Mouse (Mus musculus): ENCODE data around the gene Tmem212.

Tmem212 gene

DNA sequence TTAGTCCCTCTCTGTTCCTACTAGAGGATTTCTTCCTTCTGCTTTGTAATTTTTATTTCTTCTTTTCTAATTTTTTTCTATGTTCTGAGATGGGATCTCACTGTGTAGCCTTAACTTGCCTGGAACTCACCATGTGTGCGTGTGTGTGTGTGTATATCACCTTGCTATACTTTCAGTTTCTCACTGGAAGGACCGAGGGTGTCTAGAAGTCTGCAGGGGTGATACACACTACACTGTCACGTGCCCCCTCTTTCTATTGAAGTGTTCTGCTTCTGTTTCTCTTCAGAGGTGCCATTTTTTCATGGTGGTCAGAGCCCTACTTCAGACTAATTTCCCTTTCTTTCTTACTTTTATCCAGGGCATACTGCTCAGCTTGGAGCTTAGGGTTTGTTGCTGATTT lies 56.4 kb downstream of the Tmem212 start:
- DNase-seq, result no peak

DNA sequence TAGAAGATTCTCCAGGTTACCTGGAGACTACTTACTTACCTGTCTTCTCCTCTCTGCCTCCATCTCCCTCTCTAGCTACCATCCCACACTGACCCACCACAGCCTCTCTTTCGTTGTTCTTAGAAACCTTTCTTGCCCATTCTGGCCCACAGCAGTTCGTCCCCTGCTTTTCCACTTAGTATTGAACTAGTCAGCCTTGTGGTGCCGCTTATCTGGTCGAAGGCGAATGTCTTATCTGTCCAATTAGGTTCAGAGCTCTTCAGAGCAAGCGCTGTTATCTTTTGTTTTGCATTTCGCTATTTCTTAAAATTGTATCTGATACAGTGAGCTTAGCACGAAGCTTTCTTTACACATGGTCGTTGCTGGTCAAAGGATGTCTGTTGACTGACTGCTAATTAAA lies 56.9 kb downstream of the Tmem212 start:
- DNase-seq, result no peak

DNA sequence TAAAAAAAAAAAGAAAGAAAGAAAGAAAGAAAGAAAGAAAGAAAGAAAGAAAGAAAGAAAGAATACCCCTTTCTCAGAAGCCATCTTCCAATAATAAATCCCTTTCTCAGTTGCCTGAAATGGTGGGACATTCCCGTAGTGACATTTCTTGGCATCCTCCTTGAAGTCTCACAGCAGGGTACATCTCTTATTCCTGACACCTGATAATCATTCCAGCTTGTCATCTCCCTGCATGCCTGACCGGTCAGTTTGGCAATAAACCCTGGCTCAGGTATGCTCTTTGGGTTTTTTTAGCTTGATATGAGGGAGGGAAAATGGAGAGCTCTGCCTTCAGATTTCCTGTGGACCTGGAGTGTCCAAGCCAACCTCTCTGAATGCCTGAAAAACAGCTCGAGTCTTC lies 59.9 kb downstream of the Tmem212 start:
- DNase-seq, result no peak

DNA sequence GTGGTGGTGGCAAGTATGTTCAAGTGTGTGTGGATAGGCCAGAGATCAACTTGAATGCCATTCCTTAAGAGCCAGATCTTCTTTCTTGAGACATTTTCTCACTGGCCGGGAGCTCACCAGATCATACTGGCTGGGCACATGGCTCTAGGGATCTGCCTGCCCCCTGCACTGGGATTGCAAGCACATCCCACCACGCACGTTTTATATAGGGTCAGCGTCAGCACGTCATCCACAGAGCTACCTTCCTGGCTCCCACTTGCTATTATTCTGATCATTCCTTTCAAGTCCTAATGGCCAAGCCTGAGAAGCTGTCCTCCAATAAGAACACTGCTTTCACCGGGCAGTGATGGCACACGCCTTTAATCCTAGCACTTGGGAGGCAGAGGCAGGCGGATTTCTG lies 60.4 kb downstream of the Tmem212 start:
- DNase-seq, result no peak

DNA sequence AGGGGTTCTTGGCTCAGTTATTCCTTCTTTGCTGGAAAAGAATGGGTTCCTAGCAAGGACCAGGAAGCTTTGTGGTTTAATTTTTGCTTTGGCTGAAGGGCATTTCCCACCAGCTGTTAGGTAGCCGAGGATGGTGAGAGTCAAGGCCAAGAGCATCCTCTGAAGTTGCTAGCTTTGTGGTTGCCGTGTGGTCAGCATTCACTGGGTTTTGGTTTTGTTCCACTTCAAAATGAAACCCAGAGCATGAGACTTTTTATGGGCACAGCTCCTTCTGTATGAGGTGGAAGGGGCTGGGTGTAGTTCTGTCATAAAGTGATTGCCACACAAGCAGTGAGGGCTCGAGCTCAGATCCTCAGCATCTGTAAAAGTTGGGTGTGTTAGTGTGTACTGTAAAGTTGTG lies 67.4 kb downstream of the Tmem212 start:
- no peak for DNase-seq

DNA sequence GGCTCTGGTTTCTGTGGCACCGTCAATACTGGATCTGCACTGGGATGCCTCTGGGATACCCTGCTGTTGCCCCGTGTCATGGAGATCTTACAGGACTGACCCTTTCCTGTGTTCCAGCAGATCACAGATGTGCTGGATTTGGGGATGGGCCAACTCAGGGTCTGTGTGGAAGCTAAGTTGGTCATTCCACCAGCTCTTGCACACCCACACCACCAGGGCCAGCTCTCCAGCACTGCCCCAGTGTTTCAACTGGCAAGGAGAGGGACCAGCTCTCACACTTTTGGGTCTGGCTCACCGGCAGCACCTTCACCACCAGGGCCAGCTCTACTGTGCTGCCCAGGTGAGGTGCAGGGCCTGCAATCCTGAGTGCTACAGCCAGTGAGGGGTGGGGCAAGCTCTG lies 68.9 kb downstream of the Tmem212 start:
- no peak for DNase-seq

DNA sequence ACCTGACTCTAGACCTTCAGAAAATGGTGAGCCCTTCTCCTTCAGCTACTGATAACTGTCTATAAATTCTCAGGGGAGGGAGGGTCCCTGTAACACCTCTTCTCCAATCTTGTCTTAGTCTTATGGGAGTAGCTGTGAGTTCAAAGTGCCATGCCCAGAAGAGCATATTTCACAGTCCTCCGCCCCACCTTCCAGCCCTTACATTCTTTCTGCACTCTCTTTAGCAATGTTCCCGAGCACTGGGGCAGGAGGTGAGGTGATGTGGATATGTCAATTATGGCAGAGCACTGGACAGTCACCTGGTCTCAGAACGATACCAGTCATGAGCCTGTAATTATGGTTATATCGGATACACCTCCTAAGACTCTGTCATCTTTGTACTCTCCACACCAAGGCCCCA lies 70.2 kb downstream of the Tmem212 start:
- DNase-seq, result no peak
